Mouse (Mus musculus) ES-Bruce4 (cell line): ENCODE data around the gene Cfap61.

ENCODE experiments used
- CTCF ChIP-seq: IDR thresholded peaks from one replicate; pipeline ENCODE4 v1.8.1; 2011; ENCODE audit warnings: low read depth, low read length
- EP300 ChIP-seq: IDR thresholded peaks from 2 replicates; pipeline ENCODE4 v1.6.1; 2011; ENCODE audit warnings: low read depth, low read length; ENCODE audit not compliant: insufficient read depth
- POLR2A ChIP-seq: IDR thresholded peaks from one replicate; pipeline ENCODE4 v1.8.1; 2011; ENCODE audit warnings: low read length; ENCODE audit not compliant: insufficient read depth

GRCm38 (mm10) chr2:146221076-146221928 is 286.7 kb downstream of the Cfap61 start, which contains the start of gene Insm1:
- TF ChIP-seq CTCF (no peak), POLR2A (no peak), EP300 (peak; percentile 46; the same call in 1 of the 2 replicates)
